Mouse (Mus musculus) mouse trophoblast stem cell (cell line): ENCODE measurements at regions not wholly inside any gene's neighbourhood (a gene's known extent, or its start where the extent isn't known, plus 50 kb on each side); places are given as distances from the start of the nearest gene placed in this dataset.

Experiments used
- in situ Hi-C, 2 experiments: fragments of 300-500 bp; cut with MseI, MboI; formaldehyde crosslinking; loops; 2 replicates in 1 of 2; 3 replicates in 1 of 2; pipeline ENCODE4 v1.15.1; 2025

GRCm38 (mm10) chr2:173368899-173369298 lies 92.6 kb upstream of the Pmepa1 start:
- in situ Hi-C loops, result no loop called here

GRCm38 (mm10) chr2:173376926-173377325 lies 100.6 kb upstream of the Pmepa1 start:
- in situ Hi-C loops, result no loop called here

GRCm38 (mm10) chr2:173377497-173378257 lies 101.3 kb upstream of the Pmepa1 start:
- in situ Hi-C loops, result no loop called here

GRCm38 (mm10) chr2:173379736-173380135 lies 103.4 kb upstream of the Pmepa1 start:
- in situ Hi-C loops, result no loop called here

- in situ Hi-C loops, result no loop called here
Observed at GRCm38 (mm10) chr2:173380341-173380761, 104.0 kb upstream of the Pmepa1 start.

- in situ Hi-C loops, result no loop called here
Observed at GRCm38 (mm10) chr2:173382176-173382813, 106.0 kb upstream of the Pmepa1 start.

- in situ Hi-C loops, result no loop called here
Observed at GRCm38 (mm10) chr2:173384935-173385586, 108.7 kb upstream of the Pmepa1 start.

GRCm38 (mm10) chr2:173385722-173386141 lies 109.4 kb upstream of the Pmepa1 start:
- in situ Hi-C loops, result no loop called here

GRCm38 (mm10) chr2:173388140-173388539 lies 111.8 kb upstream of the Pmepa1 start:
- in situ Hi-C loops, result no loop called here

GRCm38 (mm10) chr2:173392557-173393323 lies 116.4 kb upstream of the Pmepa1 start:
- in situ Hi-C loops, result no loop called here

GRCm38 (mm10) chr2:173393324-173393592 lies 116.9 kb upstream of the Pmepa1 start:
- in situ Hi-C loops, result no loop called here

- in situ Hi-C loops, result no loop called here
Observed at GRCm38 (mm10) chr2:173395526-173395925, 119.2 kb upstream of the Pmepa1 start.

- in situ Hi-C loops, result no loop called here
Observed at GRCm38 (mm10) chr2:173397846-173398331, 121.6 kb upstream of the Pmepa1 start.

GRCm38 (mm10) chr2:173405629-173406028 lies 116.8 kb upstream of the 1700021F07Rik start:
- in situ Hi-C loops, result no loop called here

- in situ Hi-C loops, result no loop called here
Observed at GRCm38 (mm10) chr2:173406344-173407094, 115.9 kb upstream of the 1700021F07Rik start.

GRCm38 (mm10) chr2:173407133-173407532 lies 115.3 kb upstream of the 1700021F07Rik start:
- in situ Hi-C loops, result no loop called here

- in situ Hi-C loops, result no loop called here
Observed at GRCm38 (mm10) chr2:173408681-173409081, 113.7 kb upstream of the 1700021F07Rik start.

- in situ Hi-C loops, result no loop called here
Observed at GRCm38 (mm10) chr2:173409433-173409832, 113.0 kb upstream of the 1700021F07Rik start.

GRCm38 (mm10) chr2:173413906-173414656 lies 108.3 kb upstream of the 1700021F07Rik start:
- in situ Hi-C loops, result no loop called here

- in situ Hi-C loops, result no loop called here
Observed at GRCm38 (mm10) chr2:173415429-173415828, 107.0 kb upstream of the 1700021F07Rik start.
